Mouse (Mus musculus): ENCODE data around the gene Ribc2.

GRCm38 (mm10) chr15:85144249-85144648 lies 12.4 kb downstream of the Ribc2 start:
- no peak for TF ChIP-seq CTCF (conservative IDR thresholded peaks at IDR 0.05; ENCODE audit: insufficient read depth, insufficient read length, low read depth, low read length)
- TF ChIP-seq POLR2A (IDR thresholded peaks at IDR 0.05; ENCODE audit: low read depth, low read length) = no peak

All from kidney, adult 2 months (tissue).